Mouse (Mus musculus) natural killer cell, adult 2 months (primary cell): ENCODE measurements around the gene Rab10.

ENCODE experiments used
- DNase-seq, 2 experiments: peaks; one replicate each; pipeline ENCODE4 v3.0.0; 2022; ENCODE audit warnings: low spot score in 2 of 2

Rab10 gene

GRCm38 (mm10) chr12:3296056-3296455, 13.7 kb downstream of the Rab10 start:
- no peak for DNase-seq

- no peak for DNase-seq
These were observed 17.9 kb downstream of the Rab10 start for GRCm38 (mm10) chr12:3291849-3292248.

DNA sequence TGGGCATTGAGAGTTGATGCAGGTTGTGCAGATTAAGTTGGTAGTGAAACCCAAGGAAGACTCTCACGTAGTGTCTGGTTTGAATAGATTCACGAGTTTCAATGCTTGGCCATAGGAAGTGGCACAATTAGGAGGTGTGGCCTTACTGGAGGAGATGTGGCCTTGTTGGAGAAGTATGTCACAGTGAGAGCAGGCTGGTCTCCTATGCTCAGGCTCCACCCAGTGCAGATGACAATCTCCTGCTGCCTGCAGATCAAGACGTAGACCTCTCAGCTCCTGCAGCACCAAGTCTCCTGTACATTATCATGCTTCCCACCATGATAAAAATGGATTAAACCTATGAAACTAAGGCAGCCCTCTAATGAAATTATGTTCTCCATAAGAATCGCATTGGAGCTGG, 18.7 kb downstream of the Rab10 start:
- peak in 1 of 2 experiments; percentile 15 for DNase-seq

DNA sequence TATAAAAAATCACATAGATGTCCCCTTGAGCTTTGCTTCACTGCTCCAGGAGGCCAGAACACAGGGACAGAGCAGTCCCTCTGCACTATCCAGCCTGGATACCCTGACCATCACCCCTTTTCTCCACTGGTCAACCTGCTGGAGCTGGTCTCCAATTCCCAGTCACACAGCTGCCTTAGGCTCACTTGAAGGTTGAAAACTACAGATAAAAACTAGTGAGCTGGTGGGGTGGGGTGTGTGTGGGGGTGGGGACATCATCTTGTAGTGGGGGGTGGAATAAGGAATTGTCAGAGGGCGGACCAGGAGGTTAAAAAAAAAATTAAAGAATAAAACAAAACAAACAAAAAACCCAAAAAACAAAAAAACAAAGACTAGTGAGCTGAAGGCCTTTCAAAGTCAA, 21.3 kb downstream of the Rab10 start:
- no peak for DNase-seq

GRCm38 (mm10) chr12:3285919-3286318, 23.9 kb downstream of the Rab10 start:
- DNase-seq: no peak

DNA sequence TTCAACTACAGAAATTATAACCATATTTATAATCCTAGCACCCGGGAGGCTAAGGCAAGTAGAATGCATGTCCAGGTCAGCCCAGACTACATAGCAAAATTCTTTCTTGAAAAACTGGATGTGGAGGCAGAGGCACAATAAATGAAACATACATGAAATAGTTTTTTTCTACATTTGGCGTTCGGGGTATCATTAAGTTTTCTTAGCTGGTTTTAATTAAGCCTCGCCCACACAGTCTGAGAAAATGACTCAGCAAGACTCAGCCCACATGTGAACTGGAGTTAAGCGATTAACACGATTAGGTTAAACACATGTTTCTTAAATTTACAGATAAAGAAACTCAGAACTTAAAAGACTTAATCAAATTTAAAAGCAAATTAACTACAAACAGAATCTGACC, 24.4 kb downstream of the Rab10 start:
- no peak for DNase-seq

DNA sequence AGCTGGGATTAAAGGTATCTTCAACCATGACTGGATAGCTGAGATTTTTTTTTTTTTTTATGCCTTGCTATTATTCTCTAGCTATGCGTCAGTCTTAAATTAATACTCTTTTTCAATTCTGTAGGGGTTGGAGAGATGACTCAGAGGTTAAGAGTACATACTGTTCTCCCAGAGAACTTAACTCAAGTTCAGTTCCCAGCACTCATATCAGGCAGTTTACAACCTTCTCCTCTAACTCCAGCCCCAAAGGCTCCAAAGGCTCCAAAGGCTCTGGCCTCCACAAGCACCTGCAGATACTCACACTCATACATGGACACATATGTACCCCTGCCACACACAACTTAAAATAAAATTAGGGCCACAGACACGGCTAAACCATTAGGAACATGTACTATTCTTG, 25.3 kb downstream of the Rab10 start:
- DNase-seq: no peak

- peak in 1 of 2 experiments; percentile 18 for DNase-seq
These were observed 25.8 kb downstream of the Rab10 start for GRCm38 (mm10) chr12:3283829-3284440.

GRCm38 (mm10) chr12:3282954-3283353, 26.8 kb downstream of the Rab10 start:
- no peak for DNase-seq

DNA sequence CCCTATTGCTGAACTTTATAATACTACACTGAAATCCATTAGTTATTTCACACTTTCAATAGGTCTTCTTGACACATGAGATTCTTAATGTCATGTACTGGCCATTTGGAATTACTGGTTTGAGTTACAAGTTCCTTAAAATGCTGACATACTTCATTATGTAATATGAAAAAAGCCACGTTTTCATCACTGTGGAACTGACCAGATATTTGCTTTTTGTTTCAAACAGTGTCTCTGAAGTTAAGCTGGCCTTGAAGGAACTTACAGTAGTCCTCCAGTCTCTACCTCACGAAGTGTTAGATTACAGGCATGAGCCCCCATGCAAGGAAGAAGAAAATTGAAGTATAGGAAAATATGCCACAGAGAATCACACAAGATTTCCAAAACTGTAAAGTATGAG, 27.2 kb downstream of the Rab10 start:
- no peak for DNase-seq

- no peak for DNase-seq
These were observed 30.9 kb downstream of the Rab10 start for GRCm38 (mm10) chr12:3278880-3279339.

- DNase-seq: no peak
These were observed 39.0 kb downstream of the Rab10 start for GRCm38 (mm10) chr12:3270818-3271217.

- no peak for DNase-seq
These were observed 42.4 kb downstream of the Rab10 start for GRCm38 (mm10) chr12:3267397-3267796.

DNA sequence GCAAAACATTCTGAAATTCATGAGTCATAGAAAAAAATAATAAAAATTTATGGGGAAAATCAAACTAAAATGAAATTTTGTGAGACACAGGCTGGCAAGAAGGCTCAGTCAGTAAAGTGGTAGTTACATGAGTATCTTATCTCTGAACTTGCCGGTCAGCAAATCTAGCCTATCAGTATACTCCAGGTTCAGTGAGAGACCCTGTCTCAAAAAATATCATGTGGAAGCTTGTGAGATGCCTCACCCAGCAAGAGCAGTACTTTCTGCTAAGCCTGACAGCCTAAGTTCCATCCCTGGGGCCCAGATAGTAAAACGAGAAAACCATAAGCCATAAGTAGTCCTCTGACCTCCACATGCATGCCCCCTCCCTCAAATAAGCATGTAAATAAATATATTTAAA, 44.6 kb downstream of the Rab10 start:
- DNase-seq: no peak

- DNase-seq: no peak
These were observed 45.3 kb downstream of the Rab10 start for GRCm38 (mm10) chr12:3264449-3264848.

- no peak for DNase-seq
These were observed 48.2 kb downstream of the Rab10 start for GRCm38 (mm10) chr12:3261596-3261995.

GRCm38 (mm10) chr12:3255966-3256365, 53.8 kb downstream of the Rab10 start:
- DNase-seq: no peak

DNA sequence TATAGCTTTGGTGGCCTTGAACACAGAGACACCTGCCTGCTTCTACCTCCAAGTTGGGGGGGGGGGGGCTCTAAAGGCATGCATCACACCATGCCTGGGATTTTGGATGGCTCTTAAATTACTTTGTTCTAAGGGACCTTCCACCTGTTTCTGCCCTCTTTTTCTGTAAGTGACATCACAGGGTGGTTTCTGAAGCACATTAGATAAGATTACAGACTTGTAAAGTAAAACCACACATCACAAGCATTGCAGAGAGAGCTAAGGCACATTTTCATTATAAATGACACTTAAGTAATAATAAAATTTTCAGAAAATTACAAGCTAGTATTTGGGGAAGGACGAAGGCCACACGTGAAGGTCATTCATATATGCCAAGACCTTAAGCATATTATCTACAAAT, 54.3 kb downstream of the Rab10 start:
- no peak for DNase-seq

GRCm38 (mm10) chr12:3253591-3253990, 56.2 kb downstream of the Rab10 start:
- DNase-seq: no peak

DNA sequence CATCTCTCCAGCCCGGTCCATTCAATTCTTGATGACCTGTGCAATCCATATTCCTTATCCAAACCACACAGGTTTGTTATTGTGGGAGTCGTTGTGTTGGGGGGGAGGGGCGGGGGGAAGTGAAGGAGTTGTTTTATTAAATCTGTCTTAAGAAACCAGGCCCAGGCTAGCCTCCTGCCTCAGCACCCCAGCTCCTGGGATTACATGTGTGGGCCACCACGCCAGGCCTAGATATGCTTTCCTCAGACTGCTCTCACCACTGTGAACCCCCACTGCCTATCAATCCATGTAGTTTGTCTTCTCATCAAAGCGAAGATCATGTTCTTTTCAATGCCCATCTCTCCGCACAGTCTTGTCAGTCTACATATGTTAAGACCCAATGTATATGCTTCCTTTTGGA, 63.7 kb downstream of the Rab10 start:
- no peak for DNase-seq

GRCm38 (mm10) chr12:3239544-3239943, 70.2 kb downstream of the Rab10 start:
- DNase-seq: no peak

- DNase-seq: peak; percentile 46 to 51
These were observed 71.3 kb downstream of the Rab10 start for GRCm38 (mm10) chr12:3238361-3239051.

DNA sequence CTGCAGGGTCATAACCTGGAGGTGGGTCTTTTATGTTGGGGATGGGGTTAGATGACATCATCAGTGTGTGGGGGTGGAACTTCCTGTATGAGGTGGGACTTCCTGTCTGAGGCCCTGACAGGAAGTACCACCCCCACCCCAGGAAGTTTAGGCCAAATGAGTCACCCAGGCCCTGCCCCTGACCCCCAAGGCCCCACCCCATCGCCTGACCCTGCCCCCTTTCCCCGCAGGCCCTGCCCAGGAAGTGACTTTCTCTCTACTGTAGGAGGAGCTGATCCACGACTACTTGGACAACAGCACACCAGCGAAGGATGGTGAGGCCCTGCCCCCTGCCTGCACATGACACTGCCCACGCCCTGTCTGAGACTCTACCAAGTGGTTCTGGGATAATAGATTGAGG, 72.0 kb downstream of the Rab10 start:
- DNase-seq: peak in 1 of 2 experiments; percentile 15
